Mouse (Mus musculus) MEL (cell line): ENCODE measurements around the gene Nr3c2.

Experiments
- CHD1 ChIP-seq: IDR thresholded peaks from 2 replicates; pipeline ENCODE4 v1.6.1; 2012; ENCODE audit warnings: low read depth, mild to moderate bottlenecking, inconsistent platforms, low read length, improper control_type of control experiment
- CTCF ChIP-seq, 3 experiments: IDR thresholded peaks in 2 of 3; conservative IDR thresholded peaks in 1 of 3; 2 replicates each; pipeline ENCODE4 v1.5.1; 2011 to 2012; ENCODE audit warnings: low read length in 3 of 3, low read depth in 2 of 3, mild to moderate bottlenecking in 2 of 3, improper control_type of control experiment in 1 of 3, inconsistent platforms in 1 of 3, mixed read lengths in 1 of 3, moderate library complexity in 1 of 3; ENCODE audit not compliant: control insufficient read depth in 1 of 3, insufficient read depth in 1 of 3, poor library complexity in 1 of 3, severe bottlenecking in 1 of 3
- ELF1 ChIP-seq: IDR thresholded peaks from 2 replicates; pipeline ENCODE4 v1.6.1; 2014; ENCODE audit warnings: low read depth, mild to moderate bottlenecking, inconsistent platforms, low read length, improper control_type of control experiment, moderate library complexity
- KAT2A ChIP-seq: conservative IDR thresholded peaks from 2 replicates; pipeline ENCODE4 v1.6.1; 2012; ENCODE audit warnings: low read depth, low read length, improper control_type of control experiment, inconsistent platforms
- NRF1 ChIP-seq: IDR thresholded peaks from 2 replicates; pipeline ENCODE4 v1.6.1; 2014; ENCODE audit warnings: low read depth, mild to moderate bottlenecking, inconsistent platforms, low read length, improper control_type of control experiment, moderate library complexity; ENCODE audit not compliant: poor library complexity, insufficient read depth, severe bottlenecking
- POLR2AphosphoS2 ChIP-seq: IDR thresholded peaks from 2 replicates; pipeline ENCODE4 v1.6.1; 2011; ENCODE audit warnings: low read length, improper control_type of control experiment
- RCOR1 ChIP-seq: IDR thresholded peaks from 2 replicates; pipeline ENCODE4 v1.6.1; 2012; ENCODE audit warnings: low read depth, mild to moderate bottlenecking, inconsistent platforms, low read length, improper control_type of control experiment
- TBP ChIP-seq: IDR thresholded peaks from 2 replicates; pipeline ENCODE4 v1.8.0; 2011; ENCODE audit warnings: low read depth, low read length, improper control_type of control experiment
- USF1 ChIP-seq: IDR thresholded peaks from 2 replicates; pipeline ENCODE4 v1.6.1; 2014; ENCODE audit warnings: low read depth, mild to moderate bottlenecking, inconsistent platforms, low read length, improper control_type of control experiment, moderate library complexity
- ZKSCAN1 ChIP-seq: IDR thresholded peaks from 2 replicates; pipeline ENCODE4 v1.6.1; 2012; ENCODE audit warnings: low read depth, mild to moderate bottlenecking, inconsistent platforms, low read length, improper control_type of control experiment, moderate library complexity

DNA sequence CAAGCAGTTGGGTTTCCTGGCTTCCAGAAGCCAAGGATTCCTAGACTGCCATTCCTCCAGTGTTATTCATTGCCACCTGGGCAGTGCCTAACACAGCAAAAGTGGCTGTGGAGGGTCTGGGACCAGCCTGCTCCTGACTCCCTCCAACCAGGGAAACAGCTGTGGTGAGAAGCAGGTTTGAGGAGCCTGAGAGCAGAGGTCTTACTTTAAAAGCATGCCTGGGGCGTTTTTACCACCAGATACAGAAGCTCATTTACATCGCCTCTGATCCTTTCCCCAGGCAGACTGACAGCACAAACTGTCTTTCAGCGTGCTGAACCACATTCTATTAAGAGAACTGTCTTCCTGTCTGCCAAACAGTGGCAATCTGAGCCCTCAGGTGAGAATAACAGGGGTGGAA is 380.7 kb downstream of the Nr3c2 start:
- TF ChIP-seq USF1 (no peak), TBP (no peak), CTCF (IDR thresholded peaks at IDR 0.05 in 2 of 3, conservative IDR thresholded peaks at IDR 0.05 in 1 of 3; ENCODE audit: control insufficient read depth in 1 of 3, insufficient read depth in 1 of 3, low read depth in 2 of 3, low read length in 3 of 3, poor library complexity in 1 of 3, severe bottlenecking in 1 of 3) (no peak), NRF1 (no peak), ZKSCAN1 (no peak), KAT2A (no peak), RCOR1 (no peak), ELF1 (no peak), CHD1 (no peak), POLR2AphosphoS2 (no peak)
